Comparison of ENCODE assay signal across 9 mouse cellular contexts in the genomic region with DNA sequence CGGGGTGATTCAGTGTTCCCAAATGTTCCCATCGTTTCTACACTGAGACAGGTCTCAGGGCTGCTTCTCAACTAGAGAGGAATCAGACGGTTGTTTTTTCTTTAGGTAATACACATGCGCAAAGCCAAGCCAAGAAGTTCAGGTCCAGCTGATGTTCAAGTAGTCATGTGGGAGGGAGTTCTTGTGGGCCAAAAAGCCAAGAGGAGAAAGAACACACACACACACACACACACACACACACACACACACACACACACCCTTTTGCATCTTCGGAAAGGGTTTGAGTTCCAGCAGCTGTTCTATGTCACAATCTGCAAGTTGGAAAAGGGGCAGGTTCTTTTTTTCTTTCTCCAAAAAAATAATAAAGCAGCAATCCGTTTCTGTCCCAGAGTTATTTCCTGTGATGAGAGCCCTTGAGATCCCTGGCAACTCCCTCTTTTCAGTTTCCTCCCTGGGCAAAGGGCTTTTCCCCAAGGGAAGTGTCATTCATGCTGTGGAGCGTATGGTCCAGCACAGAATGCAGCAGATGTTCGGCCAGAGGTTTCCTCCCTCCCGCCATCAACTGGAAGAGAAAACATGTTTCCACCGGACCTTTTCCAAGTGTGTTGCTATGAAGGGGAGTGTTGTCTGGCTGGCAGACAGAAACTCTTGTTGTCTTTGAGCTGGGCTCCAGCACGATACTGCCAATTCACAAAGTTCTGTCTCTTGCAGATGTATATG. TPM values are rescaled to one million over a fixed set of nuclear protein-coding genes. Genes with fewer than 3 reads are reported as not detected.
DNase-seq lines count a peak whose midpoint lies in the region; ATAC-seq lines count a peak whose summit lies in the region.
"Had no signal": no experiment of that assay in that cellular context is flagged by ENCODE, and none has a peak within 500 bp of the region (broad histone marks: within the 10 kb centered on the region; RNA-seq: fewer than 3 reads in every experiment).

No protein-coding gene starts in this region.

- DNase-seq in ovary, adult 18-20 months (ENCODE audit: low spot score): peak; percentile 61
- no peak for DNase-seq in ovary, postnatal 10 days (ENCODE audit: low spot score)
- peak; percentile 66 to 80 for DNase-seq in kidney, postnatal 25 days
- DNase-seq in skeletal muscle tissue, adult 2 months (ENCODE audit: low read depth, low spot score): peak; percentile 83
- DNase-seq in right cerebral cortex, adult 2 months (ENCODE audit: low spot score in 2 of 2): no peak
- no peak for DNase-seq in cerebellum, postnatal 25 days

- no peaks in the 10 kb centered on the region for H3K36me3 ChIP-seq in heart, embryonic 13.5 days
- H3K36me3 ChIP-seq: G1E had no signal

- peak overlapping the region; percentile 71 for H3K4me2 ChIP-seq in heart, embryonic 13.5 days

- H3K9me3 ChIP-seq in heart, embryonic 13.5 days: no peaks in the 10 kb centered on the region
- H3K9me3 ChIP-seq: G1E had no signal

- peaks cover 31% of the 10 kb centered on the region for H3K4me1 ChIP-seq in heart, embryonic 13.5 days

- peak overlapping the region; percentile 90 for H3K27ac ChIP-seq in heart, embryonic 13.5 days (replicated peaks)

- H3K4me3 ChIP-seq in heart, embryonic 13.5 days: peak overlapping the region; percentile 41

- no peak for ATAC-seq in heart, embryonic 13.5 days (ENCODE audit: extremely low read depth, insufficient number of reproducible peaks, low FRiP score, low TSS enrichment)
- no peak for ATAC-seq in CD4-positive, CD25-positive, alpha-beta regulatory T cell, adult 4 months

- H3K27me3 ChIP-seq in heart, embryonic 13.5 days (replicated peaks): no peaks in the 10 kb centered on the region

- WGBS in heart, embryonic 13.5 days: 32% methylated on average over 11 of the region's 11 CpGs

- H3K9ac ChIP-seq in heart, embryonic 13.5 days: peak overlapping the region; percentile 75

RNA-seq across cellular contexts. Expression of gene Ets1, which starts 10.7 kb away (rescaled TPM):
- polyA plus RNA-seq in heart, embryonic 13.5 days (2015; fragmentation: Nextera tagmentation; extraction: Ambion mirVana): 46.9 and 48.3 TPM in 2 replicates
- 1,000 to 10,000 TPM in 1 of 2 experiments, 100 to 1,000 TPM in 1; 800 to 1,019 TPM for polyA plus RNA-seq in CD4-positive, CD25-positive, alpha-beta regulatory T cell, adult 4 months (2017; shearing (Covaris generic))
- polyA plus RNA-seq: G1E had no signal

Comparison
In these comparisons a context has a peak if more than half of its experiments do, and no peak if none do; other contexts are left out.
1. DNase-seq: peak in ovary, adult 18-20 months (single experiment), kidney, postnatal 25 days (2 of 2) and skeletal muscle tissue, adult 2 months (single experiment); none in ovary, postnatal 10 days (single experiment), right cerebral cortex, adult 2 months (0 of 2) and cerebellum, postnatal 25 days (0 of 2).
2. RNA of gene Ets1, which starts 10.7 kb away (polyA plus RNA-seq): 800 to 1,019 TPM in CD4-positive, CD25-positive, alpha-beta regulatory T cell, adult 4 months; 46.9 to 48.3 TPM in heart, embryonic 13.5 days; every median in the first group is over 10 times any median in the second.